Mouse (Mus musculus) brain, embryonic 14.5 days (tissue): ENCODE data around the gene Nhsl1.

Experiments used
- CTCF ChIP-seq: fragments of 200-500 bp; IDR thresholded peaks from 2 replicates; pipeline ENCODE4 v1.5.1; 2012; ENCODE audit warnings: inconsistent platforms, mild to moderate bottlenecking, moderate library complexity, borderline replicate concordance; ENCODE audit not compliant: insufficient read depth, insufficient read length; ENCODE audit errors: extremely low read depth
- POLR2A ChIP-seq: fragments of 200-500 bp; IDR thresholded peaks from 2 replicates; pipeline ENCODE4 v1.6.1; 2012; ENCODE audit warnings: mild to moderate bottlenecking, inconsistent platforms, borderline replicate concordance; ENCODE audit not compliant: poor library complexity, insufficient read depth, insufficient read length, severe bottlenecking; ENCODE audit errors: extremely low read depth

- TF ChIP-seq CTCF: no peak
- TF ChIP-seq POLR2A: no peak
Measured at GRCm38 (mm10) chr10:18549321-18550216, 230.8 kb downstream of the Nhsl1 start.
